Mouse (Mus musculus) MEL (cell line): Measurements from ENCODE around the gene Bub1. TPM values are rescaled to one million over a fixed set of nuclear protein-coding genes. Genes with fewer than 3 reads are reported as not detected.
A peak's percentile ranks its signal among the peaks of the same experiment; 100 is the strongest.

Experiments used
- DNase-seq: peaks from one replicate; pipeline ENCODE4 v3.0.0; 2011; ENCODE audit warnings: low read depth, low spot score
- H3K27ac ChIP-seq: 2 replicates; pipeline ENCODE4 v1.5.1; 2012; ENCODE audit warnings: low read depth, mild to moderate bottlenecking, control low read depth, low read length, moderate library complexity; ENCODE audit not compliant: control insufficient read depth
- H3K27me3 ChIP-seq, 2 experiments: fragments of 150-350 bp in 1 of 2; sonication (generic) in 1 of 2; 2 replicates each; pipeline ENCODE4 v1.6.1; 2012; ENCODE audit warnings: low read length in 2 of 2, mild to moderate bottlenecking in 2 of 2, improper control_type of control experiment in 1 of 2, moderate library complexity in 1 of 2; ENCODE audit not compliant: insufficient read depth in 2 of 2, control insufficient read depth in 1 of 2
- H3K36me3 ChIP-seq, 2 experiments: 2 replicates each; pipeline ENCODE4 v1.6.1; 2012 to 2014; ENCODE audit warnings: low read length in 2 of 2, improper control_type of control experiment in 1 of 2, inconsistent platforms in 1 of 2, mild to moderate bottlenecking in 1 of 2; ENCODE audit not compliant: insufficient read depth in 2 of 2, control insufficient read depth in 1 of 2
- H3K4me1 ChIP-seq, 2 experiments: fragments of 150-350 bp in 1 of 2; sonication (generic) in 1 of 2; 2 replicates each; pipeline ENCODE4 v1.6.1; 2012; ENCODE audit warnings: low read length in 2 of 2, improper control_type of control experiment in 1 of 2, mild to moderate bottlenecking in 1 of 2; ENCODE audit not compliant: insufficient read depth in 2 of 2, control insufficient read depth in 1 of 2
- H3K4me3 ChIP-seq, 2 experiments: fragments of 150-350 bp in 1 of 2; sonication (generic) in 1 of 2; 2 replicates each; pipeline ENCODE4 v1.5.1; 2012; ENCODE audit warnings: low read depth in 2 of 2, low read length in 2 of 2, mild to moderate bottlenecking in 2 of 2, moderate library complexity in 2 of 2, control low read depth in 1 of 2, improper control_type of control experiment in 1 of 2; ENCODE audit not compliant: control insufficient read depth in 1 of 2, insufficient read depth in 1 of 2
- H3K79me2 ChIP-seq: 2 replicates; pipeline ENCODE4 v1.6.1; 2012; ENCODE audit warnings: mild to moderate bottlenecking, low read length, moderate library complexity; ENCODE audit not compliant: control insufficient read depth, poor library complexity, insufficient read depth
- H3K9ac ChIP-seq: 2 replicates; pipeline ENCODE4 v1.6.1; 2012; ENCODE audit warnings: low read depth, mild to moderate bottlenecking, control low read depth, low read length, moderate library complexity; ENCODE audit not compliant: control insufficient read depth, poor library complexity, severe bottlenecking
- H3K9me3 ChIP-seq: fragments of 150-350 bp; sonication (generic); replicated peaks from 2 replicates; pipeline ENCODE4 v1.6.1; 2012; ENCODE audit warnings: mild to moderate bottlenecking, low read length, improper control_type of control experiment, moderate library complexity; ENCODE audit not compliant: insufficient read depth
- BHLHE40 ChIP-seq: IDR thresholded peaks from 2 replicates; pipeline ENCODE4 v1.6.1; 2012; ENCODE audit warnings: low read depth, mild to moderate bottlenecking, inconsistent platforms, low read length, improper control_type of control experiment, borderline replicate concordance
- CHD1 ChIP-seq: IDR thresholded peaks from 2 replicates; pipeline ENCODE4 v1.6.1; 2012; ENCODE audit warnings: low read depth, mild to moderate bottlenecking, inconsistent platforms, low read length, improper control_type of control experiment
- CHD2 ChIP-seq: IDR thresholded peaks from 2 replicates; pipeline ENCODE4 v1.6.1; 2011; ENCODE audit warnings: low read length, improper control_type of control experiment
- CTCF ChIP-seq, 3 experiments: IDR thresholded peaks in 2 of 3; conservative IDR thresholded peaks in 1 of 3; 2 replicates each; pipeline ENCODE4 v1.5.1; 2011 to 2012; ENCODE audit warnings: low read length in 3 of 3, low read depth in 2 of 3, mild to moderate bottlenecking in 2 of 3, improper control_type of control experiment in 1 of 3, inconsistent platforms in 1 of 3, mixed read lengths in 1 of 3, moderate library complexity in 1 of 3; ENCODE audit not compliant: control insufficient read depth in 1 of 3, insufficient read depth in 1 of 3, poor library complexity in 1 of 3, severe bottlenecking in 1 of 3
- E2F4 ChIP-seq: IDR thresholded peaks from 2 replicates; pipeline ENCODE4 v1.6.1; 2011; ENCODE audit warnings: low read depth, low read length, improper control_type of control experiment, borderline replicate concordance
- ELF1 ChIP-seq: IDR thresholded peaks from 2 replicates; pipeline ENCODE4 v1.6.1; 2014; ENCODE audit warnings: low read depth, mild to moderate bottlenecking, inconsistent platforms, low read length, improper control_type of control experiment, moderate library complexity
- EP300 ChIP-seq, 2 experiments: IDR thresholded peaks; 2 replicates each; pipeline ENCODE4 v1.6.1; 2011; ENCODE audit warnings: improper control_type of control experiment in 2 of 2, low read length in 2 of 2, low read depth in 1 of 2, mild to moderate bottlenecking in 1 of 2
- KAT2A ChIP-seq: conservative IDR thresholded peaks from 2 replicates; pipeline ENCODE4 v1.6.1; 2012; ENCODE audit warnings: low read depth, low read length, improper control_type of control experiment, inconsistent platforms
- MXI1 ChIP-seq: IDR thresholded peaks from 2 replicates; pipeline ENCODE4 v1.6.1; 2011; ENCODE audit warnings: mild to moderate bottlenecking, low read depth, low read length, improper control_type of control experiment
- MYC ChIP-seq: IDR thresholded peaks from 2 replicates; pipeline ENCODE4 v1.6.1; 2011; ENCODE audit warnings: low read depth, mild to moderate bottlenecking, low read length, improper control_type of control experiment, moderate library complexity
- SMC3 ChIP-seq: IDR thresholded peaks from 2 replicates; pipeline ENCODE4 v1.6.1; 2011; ENCODE audit warnings: low read depth, low read length, improper control_type of control experiment
- TAL1 ChIP-seq: IDR thresholded peaks from 2 replicates; pipeline ENCODE4 v1.6.1; 2012; ENCODE audit warnings: mild to moderate bottlenecking, inconsistent platforms, low read length, moderate library complexity, mixed read lengths
- UBTF ChIP-seq: IDR thresholded peaks from 2 replicates; pipeline ENCODE4 v1.6.1; 2012; ENCODE audit warnings: low read depth, mild to moderate bottlenecking, inconsistent platforms, low read length, improper control_type of control experiment, moderate library complexity, borderline replicate concordance; ENCODE audit not compliant: insufficient read depth
- ZKSCAN1 ChIP-seq: IDR thresholded peaks from 2 replicates; pipeline ENCODE4 v1.6.1; 2012; ENCODE audit warnings: low read depth, mild to moderate bottlenecking, inconsistent platforms, low read length, improper control_type of control experiment, moderate library complexity
- ZNF384 ChIP-seq: IDR thresholded peaks from 2 replicates; pipeline ENCODE4 v1.6.1; 2012; ENCODE audit warnings: low read depth, mild to moderate bottlenecking, inconsistent platforms, low read length, improper control_type of control experiment
- polyA plus RNA-seq, 2 experiments: library from polyadenylated mRNA; stranded (reverse) in 1 of 2; unstranded in 1 of 2; fragments of >175 nt in 1 of 2; fragments of >200 nt in 1 of 2; gene quantifications; 2 replicates each; pipeline versions ENCODE4 v1.2.1 to v1.2.4; 2012; ENCODE audit warnings: low replicate concordance in 2 of 2, low read depth in 1 of 2; ENCODE audit not compliant: insufficient read length in 2 of 2, insufficient read depth in 1 of 2, missing spikeins in 1 of 2
- total RNA-seq: library from RNA; depleted of rRNA; stranded (reverse); fragments of 300-350 nt; gene quantifications from 2 replicates; pipeline ENCODE4 v1.2.3, GENCODE M21; 2012

Gene Bub1
- total and polyA plus RNA-seq, 3 experiments = 34.6 to 618 (median 57.2) TPM

DNA sequence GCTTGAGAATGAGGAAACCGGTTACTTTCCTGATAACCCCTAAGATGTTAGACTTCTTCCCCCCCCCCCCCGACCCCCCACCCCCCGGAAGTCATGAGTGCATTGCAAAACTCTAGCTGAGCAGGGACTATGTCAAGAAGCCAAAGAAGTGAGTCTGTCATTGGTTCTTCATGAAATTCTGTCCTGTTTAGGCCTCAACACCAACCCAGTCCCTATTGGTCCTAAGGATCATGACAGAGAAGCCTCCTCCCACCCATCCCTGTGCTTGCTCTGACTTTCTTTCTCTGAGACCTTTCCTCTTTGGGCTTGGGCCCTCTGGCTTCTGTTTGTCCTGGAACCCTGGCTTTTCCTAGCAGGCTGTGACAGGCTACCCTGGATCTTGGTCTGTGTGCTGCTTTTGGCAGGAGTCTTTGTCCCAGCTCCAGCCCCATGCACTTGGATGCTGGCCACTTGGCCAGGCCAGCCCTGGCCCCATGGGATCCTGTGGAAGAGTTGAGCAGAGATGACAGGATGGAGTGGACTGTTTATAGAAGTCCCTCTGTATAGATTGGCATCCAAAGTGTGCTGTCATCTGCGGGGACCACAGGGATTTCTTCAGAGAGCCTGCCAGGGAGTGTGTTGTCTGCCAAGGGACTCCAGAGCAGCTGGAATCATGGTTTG is 22.8 kb upstream of the Bub1 start:
- no peaks in the 10 kb centered on the region for H3K79me2 ChIP-seq
- no peaks in the 10 kb centered on the region for H3K9me3 ChIP-seq
- no peak for TF ChIP-seq EP300 (IDR thresholded peaks at IDR 0.05; ENCODE audit: low read depth in 1 of 2, low read length in 2 of 2)
- H3K27me3 ChIP-seq = peaks cover 0 to 3% of the 10 kb centered on the region in 2 experiments; a peak in 1 of 4 replicates
- no peak overlapping the region for H3K4me3 ChIP-seq
- DNase-seq = no peak
- no peaks in the 10 kb centered on the region for H3K4me1 ChIP-seq
- no peak overlapping the region for H3K9ac ChIP-seq
- H3K27ac ChIP-seq = no peak overlapping the region
- no peaks in the 10 kb centered on the region for H3K36me3 ChIP-seq

DNA sequence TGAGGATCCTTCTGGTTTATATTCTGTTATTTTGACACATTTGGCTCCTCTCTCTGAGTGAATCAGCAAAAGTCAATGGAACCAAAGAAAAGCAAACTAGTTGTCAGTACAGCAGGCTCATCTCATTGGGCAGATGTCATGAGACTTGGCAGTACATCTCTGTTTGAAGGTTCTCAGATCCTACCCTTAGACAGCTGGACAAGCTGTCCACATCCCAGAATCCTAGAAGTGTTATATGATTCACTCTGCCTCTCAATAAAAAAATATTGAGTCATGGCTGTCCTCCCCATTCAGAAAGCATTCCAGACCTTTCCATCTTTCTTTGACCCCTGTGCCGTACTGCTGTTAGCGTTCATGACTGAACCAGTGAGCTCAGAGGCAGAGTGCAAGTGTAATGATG is 18.7 kb upstream of the Bub1 start:
- DNase-seq = no peak
- Histone ChIP-seq H3K4me3 (no peak overlapping the region), H3K27me3 (peaks cover 0 to 4% of the 10 kb centered on the region in 2 experiments; a peak in 2 of 4 replicates), H3K36me3 (peaks cover 0 to 5% of the 10 kb centered on the region in 2 experiments; a peak in 2 of 4 replicates), H3K4me1 (peaks cover 0 to 8% of the 10 kb centered on the region in 2 experiments; a peak in 2 of 4 replicates), H3K9me3 (no peaks in the 10 kb centered on the region), H3K9ac (no peak overlapping the region), H3K27ac (no peak overlapping the region), H3K79me2 (no peaks in the 10 kb centered on the region)
- TF ChIP-seq ZKSCAN1 (no peak), ZNF384 (no peak), CTCF (IDR thresholded peaks at IDR 0.05 in 2 of 3, conservative IDR thresholded peaks at IDR 0.05 in 1 of 3; ENCODE audit: control insufficient read depth in 1 of 3, insufficient read depth in 1 of 3, low read depth in 2 of 3, low read length in 3 of 3, poor library complexity in 1 of 3, severe bottlenecking in 1 of 3) (no peak), MXI1 (no peak), TAL1 (no peak), CHD2 (no peak), E2F4 (no peak), ELF1 (no peak), CHD1 (no peak), MYC (no peak), KAT2A (no peak)

DNA sequence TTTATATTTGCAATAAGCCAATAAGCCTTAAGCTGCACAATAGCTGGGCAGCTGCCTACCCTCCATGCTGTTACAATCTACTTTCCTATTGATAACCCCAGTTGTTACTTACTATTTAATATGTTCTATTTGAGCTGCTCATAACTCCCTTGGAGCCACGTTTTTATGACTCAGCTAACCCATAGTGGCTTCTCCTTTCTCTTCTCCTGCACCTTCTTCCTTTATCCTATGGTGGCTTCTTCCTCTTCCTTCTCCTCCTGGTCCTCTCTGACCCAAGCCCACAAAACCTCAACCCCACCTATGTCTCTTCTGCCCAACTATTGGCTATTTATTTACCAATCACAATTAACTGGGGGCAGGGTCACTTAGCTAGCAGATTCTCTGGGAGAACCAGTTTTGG is 14.9 kb upstream of the Bub1 start:
- Histone ChIP-seq H3K79me2 (no peaks in the 10 kb centered on the region), H3K9ac (no peak overlapping the region), H3K27me3 (peaks cover under 1 to 7% of the 10 kb centered on the region in 2 experiments; a peak in 3 of 4 replicates), H3K9me3 (no peaks in the 10 kb centered on the region), H3K4me1 (peaks cover 0 to 8% of the 10 kb centered on the region in 2 experiments; a peak in 2 of 4 replicates)
- peak; percentile 32 for DNase-seq
- TF ChIP-seq SMC3 (no peak), MYC (0 out of 2 replicates have a peak, but pooled peaks have one; percentile 33), ZNF384 (no peak), BHLHE40 (peak; percentile 84; the same call in 1 of the 2 replicates), UBTF (no peak)
- TF ChIP-seq, all 39 proteins: peak for 2
- Histone ChIP-seq H3K36me3 (peaks cover 0 to 13% of the 10 kb centered on the region in 2 experiments; a peak in 2 of 4 replicates), H3K27ac (no peak overlapping the region), H3K4me3 (no peak overlapping the region)
